Mouse (Mus musculus): Measurements from ENCODE around the gene S100a3. TPM values are rescaled to one million over a fixed set of nuclear protein-coding genes. Genes with fewer than 3 reads are reported as not detected.

Gene S100a3
- total RNA-seq, 2 experiments from 2014 or later: 1.7 to 1.8 TPM

GRCm38 (mm10) chr3:90647291-90647690, 86.9 kb downstream of the S100a3 start:
- intact Hi-C loops (cut with DNase I): no loop called here
- DNase-seq (ENCODE audit: extremely low spot score in 1 of 2, low spot score in 2 of 2): no peak

DNA sequence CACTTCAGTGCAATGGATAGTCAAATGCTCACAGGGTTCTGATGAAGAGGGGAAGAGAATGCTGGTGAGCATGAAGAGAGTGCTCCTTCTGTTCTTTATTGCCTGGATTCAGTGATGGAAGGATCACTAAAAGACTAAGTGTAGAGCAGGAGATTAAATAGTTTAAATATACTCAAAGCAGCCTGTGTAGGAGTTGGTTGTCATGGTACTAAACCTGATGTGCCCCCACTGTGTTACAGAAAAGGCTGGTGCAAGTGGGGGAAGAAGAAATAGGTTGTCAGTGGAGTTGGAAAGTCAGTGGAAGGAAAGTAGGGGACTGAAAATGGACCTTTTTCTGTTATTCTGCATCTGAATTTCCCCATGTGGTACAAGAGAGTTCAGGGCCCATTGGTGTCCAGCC, 88.6 kb downstream of the S100a3 start:
- DNase-seq (ENCODE audit: extremely low spot score in 1 of 2, low spot score in 2 of 2): peak in 1 of 2 experiments; percentile 13
- intact Hi-C loops (cut with DNase I): no loop called here

DNA sequence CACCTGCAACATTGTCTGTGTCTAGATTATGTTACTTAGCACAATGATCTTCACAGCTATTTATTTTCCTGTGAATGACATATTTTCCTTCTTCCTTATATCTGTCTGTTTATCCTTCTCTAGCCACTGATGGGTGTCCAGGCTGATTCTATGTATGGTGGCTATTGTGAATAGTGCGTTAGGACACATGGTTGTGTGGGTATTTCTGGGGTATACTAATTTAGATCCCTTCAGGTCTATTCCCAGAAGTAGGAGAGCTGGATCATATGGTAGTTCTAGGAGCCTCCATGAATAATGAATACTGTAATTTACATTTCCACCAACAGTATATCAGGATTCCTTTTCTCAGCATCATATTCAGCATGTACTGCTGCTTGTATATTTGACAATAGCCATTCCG, 89.5 kb downstream of the S100a3 start:
- no peak for DNase-seq (ENCODE audit: extremely low spot score in 1 of 2, low spot score in 2 of 2)
- intact Hi-C loops (cut with DNase I): loop anchor here (5.0 kb wide), 2 partner anchors 63 to 143 kb away; partner anchors contain the start of gene Chtop

Other genes starting within 250 kb of the S100a3 start
- gene Slc27a3, start 170.6 kb upstream of the S100a3 start, total RNA-seq (2021): 10 to 100 TPM; 11.5 to 12.1 TPM
- gene Ints3, start 127.0 kb upstream of the S100a3 start, total RNA-seq (2021): 10 to 100 TPM; 57.0 to 62.0 TPM
- 1 to 10 TPM; 3.4 to 4.3 TPM for gene Npr1, start 94.7 kb upstream of the S100a3 start, total RNA-seq (2021)
- gene Ilf2, start 84.5 kb upstream of the S100a3 start, total RNA-seq (2021): 100 to 1,000 TPM; 111 to 115 TPM
- gene Snapin, start 69.5 kb upstream of the S100a3 start, total RNA-seq (2021): 10 to 100 TPM; 46.7 to 47.9 TPM
- gene Chtop, start 51.1 kb upstream of the S100a3 start, total RNA-seq (2021): 100 to 1,000 TPM; 196 TPM
- 10 to 100 TPM; 54.7 to 62.3 TPM for gene S100a1, start 46.2 kb upstream of the S100a3 start, total RNA-seq (2021)
- gene S100a13, start 46.1 kb upstream of the S100a3 start, total RNA-seq (2021): 10 to 100 TPM; 20.5 to 23.9 TPM
- not detected for gene S100a14, start 33.7 kb upstream of the S100a3 start, total RNA-seq (2021)
- gene S100a16, start 23.3 kb upstream of the S100a3 start, total RNA-seq (2021): 10 to 100 TPM; 73.7 to 83.6 TPM
- gene S100a2, start 29.7 kb downstream of the S100a3 start, total RNA-seq (2021): not detected
- gene Gm42674, start 41.3 kb downstream of the S100a3 start, total RNA-seq (2021): not detected
- 1 to 10 TPM; 7.1 to 8.1 TPM for gene S100a4, start 43.2 kb downstream of the S100a3 start, total RNA-seq (2021)
- not detected for gene S100a5, start 47.9 kb downstream of the S100a3 start, total RNA-seq (2021)
- 10 to 100 TPM; 24.2 to 31.1 TPM for gene S100a6, start 52.3 kb downstream of the S100a3 start, total RNA-seq (2021)
- 1 to 10 TPM in 1 of 2 experiments, under 1 TPM in 1; 0.71 to 2.1 TPM for gene S100a7a, start 93.4 kb downstream of the S100a3 start, total RNA-seq (2021)
- gene S100a8, start 108.4 kb downstream of the S100a3 start, total RNA-seq (2021): under 1 TPM in 1 of 2 experiments, not detected in 1; 0.79 TPM
- not detected for gene S100a9, start 135.1 kb downstream of the S100a3 start, total RNA-seq (2021)
- not detected for gene Pglyrp4, start 166.3 kb downstream of the S100a3 start, total RNA-seq (2021)
- gene Gm5849, start 217.3 kb downstream of the S100a3 start, total RNA-seq (2021): not detected

Data from left cerebral cortex, postnatal 10 days (tissue).